Mouse (Mus musculus): ENCODE measurements around the gene Frmd4a.

- TF ChIP-seq CTCF (IDR thresholded peaks at IDR 0.05; ENCODE audit: low read depth, low read length) (no peak), POLR2AphosphoS5 (IDR thresholded peaks at IDR 0.05; ENCODE audit: insufficient replicate concordance, low read depth, low read length) (no peak), GATA1 (IDR thresholded peaks at IDR 0.05; ENCODE audit: borderline replicate concordance, low read length) (no peak), TAL1 (conservative IDR thresholded peaks at IDR 0.05; ENCODE audit: low read depth, low read length) (no peak)
Measured at GRCm38 (mm10) chr2:4262667-4263066, 245.2 kb downstream of the Frmd4a start.

Measured in G1E (cell line).